Mouse (Mus musculus): ENCODE measurements around the gene Gm49369.
A peak's percentile ranks its signal among the peaks of the same experiment; 100 is the strongest.
"Not testable (repeated sequence)": the region's sequence is repeated elsewhere in the genome, so short reads cannot be mapped to it uniquely, and the experiment has no call there.

Gene Gm49369

DNA sequence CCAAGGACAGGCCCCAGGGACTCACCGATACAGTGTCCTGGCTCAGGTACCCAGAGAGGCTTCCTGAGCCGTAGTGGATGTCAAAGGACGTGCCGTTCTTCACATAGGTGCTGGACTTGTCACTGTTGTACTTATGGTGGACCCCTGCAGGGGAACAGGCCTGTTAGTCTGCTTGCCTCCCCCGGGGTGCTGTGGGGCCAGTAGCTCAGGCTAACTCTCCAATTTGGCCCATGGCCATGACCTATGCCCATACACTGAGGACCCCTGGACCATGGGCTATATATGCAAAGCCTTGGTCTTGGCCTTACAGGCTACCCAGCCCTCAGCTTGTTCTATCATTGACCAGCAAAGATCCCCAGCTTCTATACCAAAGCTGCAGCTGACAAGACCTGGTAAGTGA, at the start of gene Gm49369:
Gene Gm49369, minus strand, starts transcription at position 101 of the 400 bp plus-strand sequence.
- no peak for DNase-seq (ENCODE audit: low spot score)

DNA sequence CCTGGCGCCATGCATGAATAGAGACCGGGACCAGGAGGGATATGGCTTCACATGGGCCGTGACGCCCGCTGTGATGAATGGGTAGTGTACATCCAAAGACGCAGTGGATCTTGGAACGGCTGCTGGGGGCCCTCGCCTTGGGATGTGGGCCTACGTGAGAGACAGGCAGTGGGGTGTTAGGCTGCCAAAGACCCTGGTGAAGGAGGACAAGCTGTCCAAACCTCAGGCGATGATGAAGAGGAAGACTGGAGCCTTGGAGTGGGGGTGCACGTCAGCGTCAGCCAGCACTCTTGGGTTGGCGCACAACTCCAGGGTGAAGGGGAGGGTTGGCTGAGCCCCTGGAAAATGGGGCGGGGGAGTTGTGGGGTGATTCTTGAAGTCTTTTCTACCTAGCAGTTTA, 48.6 kb upstream of the Gm49369 start:
- DNase-seq (ENCODE audit: low spot score) = no peak

DNA sequence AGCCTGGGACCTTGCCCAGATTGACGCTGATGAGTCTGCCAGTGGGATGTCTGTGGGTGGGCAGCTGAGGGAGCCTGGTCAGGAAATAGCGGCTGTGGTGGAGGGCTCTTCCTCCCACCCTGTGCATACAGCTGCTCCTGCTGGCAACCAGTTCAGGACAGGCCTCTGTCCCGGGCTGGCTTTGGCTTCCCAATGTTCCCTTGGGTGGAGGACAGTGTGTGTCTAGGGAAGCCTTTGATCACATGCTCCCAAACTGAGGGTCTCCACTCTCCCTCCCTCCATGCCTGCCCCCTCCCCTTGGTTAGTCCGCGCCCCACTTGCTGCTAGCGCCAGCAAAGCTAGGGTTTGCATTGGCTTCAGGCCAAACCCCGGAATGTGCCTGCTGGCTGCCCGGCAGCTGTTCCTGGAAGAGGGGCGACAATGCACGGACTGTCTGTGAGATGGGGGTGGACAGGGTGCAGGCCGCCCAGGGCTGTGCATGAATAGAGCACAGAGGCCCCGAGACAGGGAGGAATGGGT, 47.8 kb upstream of the Gm49369 start:
- no peak for DNase-seq (ENCODE audit: low spot score)

DNA sequence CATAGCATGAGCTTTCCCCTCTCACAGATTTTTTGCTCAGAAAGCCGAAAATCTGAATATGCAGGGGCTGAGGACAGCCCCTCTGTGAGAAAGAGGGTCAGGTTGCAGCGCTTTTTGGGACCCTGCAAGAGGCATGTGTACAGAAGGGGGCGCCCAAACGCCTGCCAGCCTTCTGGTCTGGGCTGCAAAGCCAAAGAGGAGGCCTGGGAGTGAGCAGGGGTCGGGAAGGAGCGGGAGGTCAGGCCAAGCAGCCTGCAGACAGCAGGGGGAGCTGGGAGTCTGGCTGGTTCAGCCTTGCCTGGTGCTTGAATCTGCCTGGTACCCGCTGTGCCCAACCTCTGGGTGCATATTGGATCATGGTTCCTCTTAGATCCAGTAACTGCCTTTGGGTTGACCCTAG, 45.7 kb upstream of the Gm49369 start:
- DNase-seq (ENCODE audit: low spot score) = peak; percentile 81

DNA sequence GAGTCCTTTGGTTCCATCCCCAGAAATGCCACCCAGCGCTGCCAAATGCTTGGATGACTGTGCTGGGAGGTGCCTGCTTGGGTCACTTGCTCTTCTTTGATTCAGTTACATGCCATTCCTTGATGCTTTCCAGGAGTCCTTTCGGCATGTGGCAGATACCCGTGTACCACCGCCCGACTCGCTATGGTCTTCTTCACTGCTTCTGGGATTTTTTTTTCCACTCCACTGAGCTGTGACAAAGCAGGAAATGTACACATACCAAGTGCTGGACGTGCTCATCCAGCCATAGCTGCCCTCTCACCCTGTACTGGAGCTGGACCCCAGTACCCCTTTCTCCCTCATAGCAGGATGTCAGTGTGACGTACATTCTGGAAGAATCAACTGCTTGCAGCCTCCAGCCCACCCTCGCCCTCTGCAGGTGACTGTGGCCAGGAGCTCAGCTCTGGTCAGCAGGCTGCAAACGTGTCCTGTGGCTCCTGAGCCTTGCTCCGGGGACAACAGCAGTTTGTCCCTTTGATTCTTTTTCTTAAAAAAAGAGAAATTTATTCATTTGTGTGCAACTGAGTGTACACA, 43.3 kb upstream of the Gm49369 start:
- no peak for DNase-seq (ENCODE audit: low spot score)

DNA sequence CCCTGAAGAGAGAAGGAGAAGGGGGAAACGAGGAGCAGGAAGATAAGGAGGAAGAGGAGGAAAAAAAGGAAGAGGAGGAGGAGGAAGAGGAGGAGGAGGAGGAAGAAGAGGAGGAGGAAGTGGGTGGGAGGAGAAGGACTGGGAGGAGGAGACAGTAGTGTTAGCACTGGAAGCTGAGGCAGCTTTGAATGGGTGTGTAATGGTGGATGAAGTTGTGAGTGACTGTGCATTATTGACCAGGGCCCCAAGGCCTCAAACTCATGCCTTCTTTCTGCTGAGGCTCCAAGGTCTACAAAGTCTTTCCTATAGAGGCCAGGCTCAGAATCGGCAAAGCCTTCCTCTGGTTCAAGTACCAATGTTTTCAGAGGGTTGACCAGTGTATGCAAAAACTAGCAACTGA, 39.4 kb upstream of the Gm49369 start:
- DNase-seq (ENCODE audit: low spot score) = no peak

DNA sequence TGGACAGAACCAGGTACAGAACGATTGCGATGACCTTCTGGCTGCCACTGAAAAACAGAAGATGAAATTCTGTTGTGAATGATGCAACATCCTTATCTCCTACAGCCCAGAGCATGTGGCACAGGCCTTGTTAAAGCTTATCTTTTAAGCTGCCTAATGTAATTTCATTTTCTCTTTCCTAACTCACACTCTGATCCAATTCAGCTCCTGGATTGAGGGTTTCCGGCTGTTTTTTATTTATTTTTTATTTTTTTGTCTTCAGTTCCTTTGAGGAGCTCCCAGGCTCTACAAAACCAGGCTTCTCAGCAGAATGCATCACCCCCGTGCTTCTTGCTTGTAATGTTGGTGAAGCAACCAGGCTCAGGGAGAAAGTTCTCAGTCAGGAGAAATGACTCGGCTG, 37.4 kb upstream of the Gm49369 start:
- DNase-seq (ENCODE audit: low spot score) = no peak

DNA sequence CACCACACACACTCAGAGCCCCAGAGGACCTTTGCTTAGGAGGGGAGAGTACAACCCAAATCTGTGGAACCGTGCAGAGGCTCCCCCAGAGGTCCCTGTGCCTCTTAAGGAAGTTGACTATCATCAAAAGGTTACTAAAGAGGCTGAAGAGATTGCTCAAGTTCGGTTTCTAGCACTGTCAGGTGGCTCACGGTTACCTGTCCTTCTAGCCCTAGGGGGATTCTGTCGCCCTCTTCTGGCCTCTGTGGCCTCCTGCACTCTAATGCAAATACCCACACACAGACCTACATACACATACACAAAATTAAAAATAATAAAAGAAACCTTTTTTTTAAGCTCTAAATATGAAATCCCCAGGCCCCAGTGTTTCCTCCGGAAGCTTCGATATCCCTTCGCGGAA, 36.2 kb upstream of the Gm49369 start:
- no peak for DNase-seq (ENCODE audit: low spot score)

DNA sequence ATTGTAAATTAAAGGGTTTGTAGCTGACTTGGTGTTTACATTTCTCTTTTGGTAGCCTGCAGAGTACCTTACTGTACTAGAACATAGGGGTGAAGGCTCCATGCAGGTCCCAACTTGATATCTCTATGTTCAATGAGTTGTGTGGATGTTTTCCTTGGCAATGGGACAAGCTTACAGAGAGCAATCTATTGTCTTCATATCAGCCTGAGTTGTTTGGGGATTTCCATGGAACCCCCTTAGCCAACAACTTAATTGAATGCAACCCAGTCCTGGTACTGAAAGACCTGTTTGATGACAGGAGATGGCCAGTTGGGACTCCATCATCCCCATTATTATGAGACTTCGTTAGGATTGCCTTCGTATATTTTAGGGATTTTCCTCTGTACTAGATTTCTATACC, 35.6 kb upstream of the Gm49369 start:
- DNase-seq (ENCODE audit: low spot score) = no peak

DNA sequence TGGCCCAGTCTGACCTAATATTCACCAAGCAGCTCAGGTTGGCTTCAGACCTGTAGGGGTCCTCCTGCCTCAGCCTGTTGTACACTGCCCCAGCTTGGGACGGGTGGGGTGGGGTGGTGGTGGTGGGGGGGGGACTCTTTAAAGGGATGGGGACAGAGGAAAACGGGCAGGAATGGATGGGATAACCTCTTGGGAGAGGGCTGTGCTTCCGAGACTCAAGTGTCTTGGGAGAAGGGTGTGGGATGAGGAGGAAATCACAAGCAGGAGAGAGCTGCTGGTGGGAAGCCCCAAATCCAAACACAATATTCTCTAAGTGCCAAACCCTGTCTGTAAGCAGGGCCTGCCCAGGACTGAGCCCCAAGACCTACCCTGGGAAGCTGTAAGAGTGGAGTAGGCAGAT, 33.8 kb upstream of the Gm49369 start:
- no peak for DNase-seq (ENCODE audit: low spot score)

DNA sequence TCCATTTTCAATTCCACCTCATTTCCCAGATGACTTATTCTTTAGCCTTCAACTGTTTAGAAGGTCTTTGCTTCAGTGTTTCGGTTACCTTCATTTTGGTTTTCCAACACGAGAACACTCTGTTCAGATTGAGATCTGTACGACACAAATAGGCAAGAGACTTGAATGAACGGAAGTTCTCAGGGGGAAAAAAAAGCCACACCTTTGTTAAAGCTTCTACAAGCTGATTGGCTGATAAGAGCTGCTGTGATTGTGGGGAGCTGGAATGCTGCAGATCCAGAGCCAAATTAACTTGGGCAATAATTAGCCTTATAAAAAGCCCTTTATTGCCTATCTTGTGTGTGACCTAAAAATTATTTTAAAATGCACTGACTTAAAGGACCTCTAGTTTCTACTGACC, 32.8 kb upstream of the Gm49369 start:
- DNase-seq (ENCODE audit: low spot score) = no peak

DNA sequence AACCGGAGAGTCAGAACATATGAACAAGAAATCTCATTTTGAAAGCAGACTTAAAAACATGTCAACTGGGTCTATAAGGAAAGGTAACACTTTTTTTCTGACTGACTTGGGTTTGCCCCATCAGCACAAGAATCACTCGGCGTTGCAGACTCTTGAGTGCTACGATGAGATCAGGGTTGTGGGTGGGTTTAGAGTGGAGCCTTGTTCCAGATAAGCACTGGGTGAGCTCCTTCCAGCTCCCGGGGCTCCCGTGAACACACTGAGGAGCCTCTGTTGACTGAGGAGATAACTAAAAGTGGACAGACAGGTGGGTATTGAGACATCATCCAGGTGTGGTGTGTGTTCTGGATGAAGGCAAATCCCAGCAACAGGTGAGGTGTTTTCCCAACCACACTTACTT, 30.8 kb upstream of the Gm49369 start:
- DNase-seq (ENCODE audit: low spot score) = no peak

DNA sequence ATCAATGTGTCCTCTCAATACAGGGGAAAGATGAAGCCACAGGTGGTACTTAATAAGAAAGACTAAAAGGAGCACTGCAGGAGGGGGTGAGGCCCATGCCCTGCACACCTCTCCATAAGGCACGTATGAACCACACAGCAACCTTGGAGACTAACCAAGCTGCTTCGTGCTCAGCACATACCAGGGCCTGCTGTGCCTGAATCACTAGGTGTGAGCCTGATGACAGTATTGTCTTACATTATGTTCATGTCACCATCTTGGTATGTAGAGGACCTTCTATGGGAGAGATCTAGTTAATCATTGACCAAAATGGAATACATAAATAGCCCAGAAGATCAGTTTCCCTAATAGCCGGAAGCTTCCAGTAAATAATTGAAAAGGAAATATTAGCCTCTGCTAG, 27.1 kb upstream of the Gm49369 start:
- DNase-seq (ENCODE audit: low spot score) = no peak

DNA sequence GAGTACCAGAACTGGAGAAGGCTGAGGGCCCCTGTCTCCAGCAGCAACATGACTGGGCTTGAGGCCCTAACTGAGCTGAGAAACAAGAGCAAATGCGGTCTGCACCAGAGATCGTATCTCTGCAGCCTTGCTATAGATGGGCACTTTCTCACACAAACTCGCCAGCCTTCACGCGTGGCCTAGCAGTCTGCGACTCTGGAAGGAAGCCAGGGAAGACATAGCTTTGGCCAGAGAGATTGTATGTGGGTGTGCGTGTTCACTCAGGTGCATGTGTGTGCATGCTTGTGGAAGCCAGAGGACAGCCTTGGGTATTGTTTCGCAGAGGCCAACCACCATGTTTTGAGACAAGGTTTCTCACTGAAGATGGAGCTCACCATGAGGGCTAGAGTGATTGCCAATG, 26.2 kb upstream of the Gm49369 start:
- DNase-seq (ENCODE audit: low spot score) = no peak

DNA sequence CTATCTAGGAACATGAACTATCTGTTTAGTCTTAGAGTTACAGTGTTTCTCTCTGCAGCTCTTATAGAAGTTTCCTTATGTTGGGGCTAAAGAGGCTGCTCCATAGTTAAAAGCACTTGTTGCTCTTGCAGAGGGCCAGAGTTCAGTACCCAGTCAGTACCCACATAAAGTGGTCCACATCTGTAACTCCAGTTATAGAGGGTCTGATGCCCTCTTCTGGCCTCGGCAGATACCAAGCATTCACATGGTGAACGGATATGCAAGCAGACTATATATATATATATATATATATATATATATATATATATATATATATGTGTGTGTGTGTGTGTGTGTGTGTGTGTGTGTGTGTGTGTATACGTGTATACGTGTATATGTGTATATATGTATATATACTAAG, 25.5 kb upstream of the Gm49369 start:
- no peak for DNase-seq (ENCODE audit: low spot score)

DNA sequence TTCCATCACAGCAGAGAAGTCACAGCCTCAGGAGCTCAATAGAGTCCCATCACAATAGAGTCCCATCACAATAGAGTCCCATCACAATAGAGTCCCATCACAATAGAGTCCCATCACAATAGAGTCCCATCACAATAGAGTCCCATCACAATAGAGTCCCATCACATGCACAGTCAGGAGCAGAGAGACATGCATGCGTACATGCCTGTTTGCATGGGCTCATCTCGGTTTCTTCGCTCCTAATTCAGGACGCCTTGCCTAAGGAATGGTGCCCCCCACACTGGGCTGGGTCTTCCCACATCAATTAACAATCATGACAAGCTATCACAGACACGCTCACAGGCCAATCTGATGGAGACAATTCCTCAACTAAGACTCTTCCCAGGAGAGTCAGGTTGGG, 22.7 kb upstream of the Gm49369 start:
- not testable (repeated sequence) for DNase-seq (ENCODE audit: low spot score)

DNA sequence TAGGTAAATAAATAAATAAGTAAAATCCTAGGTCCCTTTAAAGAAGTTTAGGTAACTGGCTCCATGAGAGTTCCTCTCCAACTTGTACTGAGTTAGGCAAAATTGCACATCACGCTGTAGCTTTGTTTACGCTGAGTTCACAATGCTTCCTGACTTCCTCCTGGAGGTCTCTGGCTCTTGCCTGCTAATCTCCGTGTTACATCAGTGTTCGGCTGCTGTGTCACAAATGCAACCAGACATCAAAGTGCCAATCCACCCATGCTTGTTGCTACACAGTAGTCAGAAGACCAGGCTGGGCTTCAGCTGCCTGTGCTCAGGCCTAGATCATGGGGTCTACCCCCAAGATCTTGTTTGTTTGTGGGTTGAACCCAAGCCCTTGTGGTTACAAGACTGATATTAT, 21.1 kb upstream of the Gm49369 start:
- DNase-seq (ENCODE audit: low spot score) = no peak

DNA sequence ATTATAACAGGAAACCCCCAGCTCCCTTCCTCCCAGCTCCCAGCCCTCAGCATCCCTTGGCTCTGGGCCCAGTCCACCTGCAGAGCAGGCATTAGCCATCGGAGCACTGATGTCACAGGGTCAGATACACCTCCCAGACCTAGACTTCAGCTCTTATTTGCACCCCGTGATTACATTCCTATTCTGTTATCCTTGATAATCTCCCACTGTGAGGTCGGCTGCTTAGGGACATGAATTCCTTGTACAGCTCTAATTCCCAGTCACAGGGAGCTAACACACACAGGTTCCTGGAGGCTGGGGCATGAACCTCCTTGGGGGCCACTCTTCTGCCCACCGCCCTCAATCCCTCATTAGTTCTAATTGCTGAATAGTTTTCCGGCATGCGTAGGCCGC, 18.3 kb upstream of the Gm49369 start:
- DNase-seq (ENCODE audit: low spot score) = no peak

DNA sequence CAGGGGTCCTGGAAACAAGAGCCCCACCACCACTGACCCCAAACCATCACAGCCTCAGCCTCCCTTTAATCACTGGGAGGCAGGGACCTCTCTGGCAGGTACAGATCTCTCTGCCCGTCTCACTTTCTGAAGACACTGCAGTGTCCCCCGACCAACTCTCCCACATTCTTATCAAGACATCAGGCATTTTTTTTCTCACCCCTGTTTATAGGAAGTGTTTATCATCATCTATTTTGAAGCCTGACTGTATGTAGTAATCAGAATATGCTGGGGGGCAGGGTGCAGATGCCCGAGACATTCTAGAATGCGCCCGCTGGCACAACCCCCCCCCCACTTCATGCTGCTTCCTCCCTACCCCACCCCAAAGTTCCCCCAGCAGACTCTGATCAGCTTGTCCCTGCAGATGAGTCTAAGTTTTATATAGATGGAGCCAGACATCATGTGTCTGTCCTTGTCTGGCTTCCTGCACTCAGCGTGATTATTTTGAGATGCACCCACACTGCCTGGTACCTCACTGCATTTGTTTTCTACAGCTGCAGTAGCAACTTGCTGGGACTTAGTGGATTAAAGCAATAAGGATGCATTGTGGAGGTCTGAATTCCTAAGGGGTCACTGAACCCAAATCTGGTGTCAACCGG, 17.8 kb upstream of the Gm49369 start:
- DNase-seq (ENCODE audit: low spot score) = no peak

DNA sequence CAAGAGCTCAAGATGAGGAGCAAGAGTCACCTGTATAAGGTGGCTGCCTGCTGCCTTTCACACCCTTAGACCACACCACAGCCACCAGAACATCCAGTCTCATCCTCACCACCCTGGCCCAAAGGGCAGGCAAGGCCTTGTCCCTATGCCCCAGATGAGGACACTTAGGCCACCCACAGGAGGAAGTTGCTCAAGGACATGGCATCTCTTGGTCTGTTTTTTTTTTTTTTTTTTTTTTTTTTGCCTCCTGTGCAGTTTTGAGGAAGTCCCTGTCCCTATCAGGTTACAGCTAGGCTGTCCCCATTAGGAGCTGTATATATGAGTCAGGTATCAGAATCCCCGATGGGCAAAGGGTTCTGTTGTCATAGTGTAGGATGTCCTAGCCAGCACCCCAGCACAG, 16.8 kb upstream of the Gm49369 start:
- no peak for DNase-seq (ENCODE audit: low spot score)

DNA sequence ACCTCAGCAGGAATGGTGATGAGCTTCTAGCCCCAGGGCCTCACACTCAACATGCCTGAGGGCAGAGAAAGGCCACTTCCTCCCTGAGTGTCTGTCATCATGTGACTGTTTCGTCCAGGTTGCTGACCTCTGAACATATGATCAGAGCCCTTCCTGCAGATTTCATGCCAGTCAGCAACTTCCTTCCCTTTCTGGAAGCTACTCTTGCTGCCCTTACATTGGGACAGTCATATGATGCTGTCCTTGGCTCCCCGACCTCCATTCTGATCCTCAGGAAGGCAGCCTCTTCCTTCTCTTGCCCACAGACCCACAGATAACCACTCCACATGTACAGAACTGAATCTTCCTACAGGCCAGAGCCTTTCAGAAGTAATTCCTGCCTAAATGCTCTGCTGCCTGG, 15.6 kb upstream of the Gm49369 start:
- DNase-seq (ENCODE audit: low spot score) = peak; percentile 43

DNA sequence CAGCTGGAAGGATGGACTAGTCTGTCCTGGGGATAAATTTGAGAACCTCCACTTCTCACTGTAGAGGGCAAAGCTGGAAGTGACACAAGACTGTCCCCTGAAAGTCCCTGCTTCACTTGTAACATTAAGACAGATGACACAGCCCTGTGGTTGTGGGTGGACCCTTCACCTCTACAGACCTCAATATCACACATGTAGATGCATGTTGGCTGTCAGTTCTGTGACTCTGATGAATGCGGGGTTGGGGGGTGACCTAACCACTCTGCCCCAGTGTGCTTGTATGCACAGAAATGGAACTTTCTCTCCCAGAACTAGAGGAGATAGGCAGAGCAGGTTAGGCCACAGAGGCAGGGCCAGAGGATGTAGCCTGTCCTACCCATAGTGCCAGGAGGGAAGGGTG, 14.1 kb upstream of the Gm49369 start:
- no peak for DNase-seq (ENCODE audit: low spot score)

DNA sequence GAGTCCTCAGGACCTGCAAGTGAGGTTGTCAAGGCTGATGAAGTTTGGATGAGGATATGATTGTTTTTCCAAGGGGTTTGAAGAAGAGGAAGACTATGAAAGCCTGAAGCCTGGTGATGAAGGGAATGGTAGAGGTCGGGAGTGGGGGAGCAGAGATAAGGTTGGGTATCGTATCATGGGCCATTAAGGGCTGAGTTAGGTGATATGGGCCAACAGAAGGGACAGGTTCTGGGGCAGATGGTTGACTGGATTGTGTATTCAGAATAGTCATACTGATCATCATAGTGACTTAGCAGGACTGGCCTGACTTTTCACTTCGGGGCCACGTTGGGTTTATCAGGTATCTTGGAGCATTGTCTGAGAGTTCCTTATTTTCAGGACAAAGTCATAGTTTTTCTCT, 13.0 kb upstream of the Gm49369 start:
- no peak for DNase-seq (ENCODE audit: low spot score)

All from yolk sac, embryonic 10.5 days (tissue).